Mouse (Mus musculus) forebrain, postnatal 0 days (tissue): ENCODE measurements around the gene Abca3. TPM values are rescaled to one million over a fixed set of nuclear protein-coding genes. Genes with fewer than 3 reads are reported as not detected.
"Not testable (repeated sequence)": the region's sequence is repeated elsewhere in the genome, so short reads cannot be mapped to it uniquely, and the experiment has no call there.

Source experiments
- ATAC-seq: fragments of 200-750 bp; cut with Nextera tagmentation; 2 replicates; pipeline ENCODE4 v1.8.0; 2017; ENCODE audit warnings: mild to moderate bottlenecking, moderate library complexity
- DNase-seq: peaks from one replicate; pipeline ENCODE4 v3.0.0-alpha.2; 2015
- H3K27ac ChIP-seq: fragments of 300-500 bp; sonication (generic); 2 replicates; pipeline ENCODE4 v1.5.1; 2014; ENCODE audit warnings: low read depth, mild to moderate bottlenecking, antibody characterized with exemption, low read length, moderate library complexity, mixed read lengths
- H3K27me3 ChIP-seq: fragments of 300-500 bp; sonication (generic); 2 replicates; pipeline ENCODE4 v1.6.1; 2014; ENCODE audit warnings: mild to moderate bottlenecking, low read length, mixed read lengths; ENCODE audit not compliant: insufficient read depth
- H3K36me3 ChIP-seq: fragments of 300-500 bp; sonication (generic); 2 replicates; pipeline ENCODE4 v1.6.1; 2014; ENCODE audit warnings: mild to moderate bottlenecking, moderate library complexity; ENCODE audit not compliant: insufficient read depth
- H3K4me1 ChIP-seq: fragments of 300-500 bp; sonication (generic); 2 replicates; pipeline ENCODE4 v1.6.1; 2014; ENCODE audit warnings: antibody characterized with exemption; ENCODE audit not compliant: insufficient read depth
- H3K4me2 ChIP-seq: fragments of 300-500 bp; sonication (generic); 2 replicates; pipeline ENCODE4 v1.6.1; 2014; ENCODE audit warnings: low read depth, mild to moderate bottlenecking, moderate library complexity
- H3K4me3 ChIP-seq: fragments of 300-500 bp; sonication (generic); 2 replicates; pipeline ENCODE4 v1.5.1; 2014; ENCODE audit warnings: low read depth, low read length, mixed read lengths
- H3K9ac ChIP-seq: fragments of 300-500 bp; sonication (generic); 2 replicates; pipeline ENCODE4 v1.6.1; 2014; ENCODE audit warnings: mild to moderate bottlenecking
- H3K9me3 ChIP-seq: fragments of 300-500 bp; sonication (generic); 2 replicates; pipeline ENCODE4 v1.6.1; 2016; ENCODE audit warnings: low read length
- CTCF ChIP-seq: sonication (generic); IDR thresholded peaks from 2 replicates; pipeline ENCODE4 v1.5.1; 2016; ENCODE audit warnings: antibody characterized with exemption, control low read depth, low read depth
- WGBS: fragments of 180-500 bp; shearing (Covaris S2); extraction: QIAGEN DNeasy Blood & Tissue Kit; methylation state at CpG from one replicate; pipeline ENCODE4 v1.1.7; 2014; 5-methylcytosine and 5-hydroxymethylcytosine counted together
- microRNA-seq, 2 experiments: library from miRNA; unstranded; fragments of <30 nt; microRNA quantifications; one replicate each; pipeline ENCODE4; 2016
- polyA plus RNA-seq: library from polyadenylated mRNA; unstranded; fragments of >200 nt; fragmentation: Nextera tagmentation; extraction: Ambion mirVana; gene quantifications from 2 replicates; pipeline ENCODE4 v1.2.1, GENCODE M21; 2015
- total RNA-seq: library from RNA; depleted of rRNA; stranded (reverse); fragments of >200 nt; gene quantifications from 2 replicates; pipeline ENCODE4 v1.2.3, GENCODE M21; 2014; rRNA removed

Gene Abca3
- total and polyA plus RNA-seq, 2 experiments from 2014 or later = 22.9 to 71.2 TPM

- 92% methylated on average over 6 of the region's 6 CpGs for WGBS
- H3K27ac ChIP-seq = no peak overlapping the region
- no peak overlapping the region for H3K9ac ChIP-seq
- H3K36me3 ChIP-seq = peaks cover 47% of the 10 kb centered on the region
- no peaks in the 10 kb centered on the region for H3K9me3 ChIP-seq
- DNase-seq = no peak
- H3K4me1 ChIP-seq = peaks cover 10% of the 10 kb centered on the region; the same call in 1 of the 2 replicates
- H3K27me3 ChIP-seq = no peaks in the 10 kb centered on the region
- TF ChIP-seq CTCF = no peak
- no peak overlapping the region for H3K4me2 ChIP-seq
- no peak overlapping the region for H3K4me3 ChIP-seq
- no peak for ATAC-seq
Observed at GRCm38 (mm10) chr17:24451220-24451619, 99.5 kb downstream of the Abca3 start.

DNA sequence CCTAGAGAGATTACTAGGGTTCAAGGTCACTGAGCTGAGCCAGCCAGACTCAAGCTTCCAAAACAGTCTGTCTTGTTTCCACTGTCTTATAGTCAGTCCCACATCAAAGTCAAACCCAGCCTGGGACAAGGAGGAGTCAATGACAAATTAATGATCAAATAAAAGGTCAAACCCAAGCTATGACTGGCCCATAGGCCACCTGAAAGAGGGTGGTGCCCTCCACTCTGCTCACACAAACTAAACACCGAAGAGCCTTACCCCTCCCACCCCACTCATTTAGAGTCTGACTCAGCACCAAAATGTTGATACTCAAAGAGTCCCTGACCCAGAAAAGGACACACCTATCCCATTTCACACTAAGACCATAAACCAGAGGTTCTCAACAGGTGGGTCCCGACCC is 101.6 kb downstream of the Abca3 start:
- 92% methylated on average over 2 of the region's 2 CpGs for WGBS
- H3K4me3 ChIP-seq = no peak overlapping the region
- DNase-seq (no peak), ATAC-seq (no peak)
- peaks cover 27% of the 10 kb centered on the region for H3K36me3 ChIP-seq
- H3K4me1 ChIP-seq = peaks cover 10% of the 10 kb centered on the region; the same call in 1 of the 2 replicates
- H3K27ac ChIP-seq = no peak overlapping the region
- H3K27me3 ChIP-seq = no peaks in the 10 kb centered on the region
- H3K9me3 ChIP-seq = no peaks in the 10 kb centered on the region
- TF ChIP-seq CTCF = no peak
- no peak overlapping the region for H3K9ac ChIP-seq
- no peak overlapping the region for H3K4me2 ChIP-seq

DNA sequence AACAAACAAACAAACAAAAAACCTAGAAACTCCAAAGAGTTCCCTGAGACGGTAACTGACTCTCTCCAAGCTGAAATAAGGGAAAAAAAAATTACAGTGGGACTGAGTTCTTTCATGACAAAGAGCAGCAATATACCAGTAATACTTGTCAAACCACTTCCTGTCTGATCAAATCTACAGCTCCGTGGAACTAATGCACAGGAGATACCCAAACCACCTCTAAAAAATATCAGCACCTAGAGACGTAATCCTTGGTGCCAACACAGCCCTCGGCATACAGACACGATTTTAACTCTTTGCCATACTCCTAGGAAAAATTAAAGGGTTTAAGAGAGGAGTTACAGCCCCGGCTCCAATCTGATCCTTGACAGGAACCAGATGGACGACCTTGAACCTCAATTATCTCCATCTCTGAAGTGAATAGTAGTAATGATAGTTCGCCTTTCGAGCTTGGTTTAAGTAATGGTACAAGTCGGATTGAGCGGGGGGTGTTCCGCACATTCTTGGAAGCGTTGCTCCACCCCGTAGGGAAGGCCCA is 102.5 kb downstream of the Abca3 start:
- no peaks in the 10 kb centered on the region for H3K27me3 ChIP-seq
- 7% methylated on average over 14 of the region's 14 CpGs for WGBS
- ATAC-seq (no peak), DNase-seq (peak; percentile 16)
- H3K36me3 ChIP-seq = peaks cover 18% of the 10 kb centered on the region
- H3K4me1 ChIP-seq = peaks cover 10% of the 10 kb centered on the region; the same call in 1 of the 2 replicates
- TF ChIP-seq CTCF = no peak
- H3K9ac ChIP-seq = peak overlapping the region; percentile 94
- peak overlapping the region; percentile 83 for H3K4me2 ChIP-seq
- no peaks in the 10 kb centered on the region for H3K9me3 ChIP-seq
- peak overlapping the region; percentile 93 for H3K27ac ChIP-seq
- H3K4me3 ChIP-seq = peak overlapping the region; percentile 81

- H3K4me3 ChIP-seq = peak overlapping the region; percentile 81
- peaks cover 10% of the 10 kb centered on the region; the same call in 1 of the 2 replicates for H3K4me1 ChIP-seq
- H3K36me3 ChIP-seq = peaks cover 11% of the 10 kb centered on the region; the same call in 1 of the 2 replicates
- peak; percentile 97 for ATAC-seq
- TF ChIP-seq CTCF = peak; percentile 29
- peak overlapping the region; percentile 94 for H3K9ac ChIP-seq
- peak; percentile 99 for DNase-seq
- H3K4me2 ChIP-seq = peak overlapping the region; percentile 83
- H3K27ac ChIP-seq = peak overlapping the region; percentile 93
- 3% methylated on average over 67 of the region's 67 CpGs for WGBS
- H3K9me3 ChIP-seq = no peaks in the 10 kb centered on the region
- no peaks in the 10 kb centered on the region for H3K27me3 ChIP-seq
Observed at GRCm38 (mm10) chr17:24454756-24455522, 103.2 kb downstream of the Abca3 start.

DNA sequence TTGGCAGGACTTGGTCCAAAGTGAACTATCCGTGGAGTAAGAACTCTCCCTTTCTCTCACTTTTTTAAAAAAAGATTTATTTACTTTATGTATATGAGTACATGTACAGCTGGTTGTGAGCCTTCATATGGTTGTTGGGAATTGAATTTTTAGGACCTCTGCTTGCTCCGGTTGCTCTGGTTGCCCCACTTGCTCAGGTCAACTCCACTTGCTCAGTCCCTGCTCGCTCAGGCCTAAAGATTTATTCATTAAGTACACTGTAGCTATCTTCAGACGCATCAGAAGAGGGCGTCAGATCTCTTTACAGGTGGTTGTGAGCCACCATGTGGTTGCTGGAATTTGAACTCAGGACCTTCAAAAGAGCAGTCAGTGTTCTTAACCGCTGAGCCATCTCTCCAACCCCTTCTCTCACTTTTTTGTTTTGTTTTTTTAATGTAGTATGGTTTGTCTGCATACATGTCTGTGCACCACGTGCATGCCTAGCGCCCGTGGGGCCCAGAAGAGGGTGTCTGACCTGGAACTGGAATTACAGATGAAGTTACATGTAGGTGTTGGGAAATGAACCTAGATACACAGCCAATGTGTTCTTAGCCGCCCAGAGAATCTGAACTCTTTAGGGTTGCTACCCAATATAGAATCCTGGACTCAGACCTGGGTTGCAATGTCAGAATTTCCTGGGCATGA is 103.9 kb downstream of the Abca3 start:
- 48% methylated on average over 10 of the region's 10 CpGs for WGBS
- Histone ChIP-seq H3K4me3 (peak overlapping the region; percentile 81), H3K4me2 (peak overlapping the region; percentile 83)
- not testable (repeated sequence) for H3K27ac ChIP-seq, H3K36me3 ChIP-seq, H3K4me1 ChIP-seq, DNase-seq, H3K9me3 ChIP-seq, ATAC-seq, H3K9ac ChIP-seq, H3K27me3 ChIP-seq

Small RNA genes within 50 kb of the gene (microRNA-seq; reads per million reads assigned to microRNA genes)
- 0 reads per million in 2 experiments for gene Gm24427

Other genes with a start within 250 kb of the Abca3 start
- 50.9 and 55.8 TPM in 2 replicates for gene Pdpk1, start 201.0 kb upstream of the Abca3 start, total RNA-seq
- 33.8 and 59.0 TPM in 2 replicates for gene Pdpk1, start 201.0 kb upstream of the Abca3 start, polyA plus RNA-seq
- 37.9 and 47.6 TPM in 2 replicates for gene Amdhd2, start 188.2 kb upstream of the Abca3 start, total RNA-seq
- 34.5 and 35.4 TPM in 2 replicates for gene Amdhd2, start 188.2 kb upstream of the Abca3 start, polyA plus RNA-seq
- gene Atp6v0c, start 182.2 kb upstream of the Abca3 start, total RNA-seq = 386 and 489 TPM in 2 replicates
- gene Atp6v0c, start 182.2 kb upstream of the Abca3 start, polyA plus RNA-seq = 1,891 and 2,006 TPM in 2 replicates
- gene Tbc1d24, start 146.4 kb upstream of the Abca3 start, total RNA-seq = 94.5 and 113 TPM in 2 replicates
- gene Tbc1d24, start 146.4 kb upstream of the Abca3 start, polyA plus RNA-seq = 15.7 and 23.5 TPM in 2 replicates
- 18.3 and 19.6 TPM in 2 replicates for gene Ntn3, start 142.4 kb upstream of the Abca3 start, total RNA-seq
- gene Ntn3, start 142.4 kb upstream of the Abca3 start, polyA plus RNA-seq = 2.9 and 4.0 TPM in 2 replicates
- gene Tedc2, start 131.1 kb upstream of the Abca3 start, total RNA-seq = 19.7 and 20.1 TPM in 2 replicates
- gene Tedc2, start 131.1 kb upstream of the Abca3 start, polyA plus RNA-seq = 9.6 and 10.0 TPM in 2 replicates
- 6.2 and 7.4 TPM in 2 replicates for gene Ccnf, start 100.5 kb upstream of the Abca3 start, total RNA-seq
- gene Ccnf, start 100.5 kb upstream of the Abca3 start, polyA plus RNA-seq = 4.1 and 6.9 TPM in 2 replicates
- gene Abca17, start 882 bp upstream of the Abca3 start, total RNA-seq = 0.38 and 0.62 TPM in 2 replicates
- 0.70 and 0.86 TPM in 2 replicates for gene Abca17, start 882 bp upstream of the Abca3 start, polyA plus RNA-seq
- gene Rnps1, start 62.6 kb downstream of the Abca3 start, total RNA-seq = 289 and 291 TPM in 2 replicates
- 361 and 363 TPM in 2 replicates for gene Rnps1, start 62.6 kb downstream of the Abca3 start, polyA plus RNA-seq
- gene Eci1, start 74.7 kb downstream of the Abca3 start, total RNA-seq = 20.2 and 22.0 TPM in 2 replicates
- gene Eci1, start 74.7 kb downstream of the Abca3 start, polyA plus RNA-seq = 23.3 and 30.0 TPM in 2 replicates
- 4.7 and 6.2 TPM in 2 replicates for gene Dnase1l2, start 91.2 kb downstream of the Abca3 start, total RNA-seq
- gene Dnase1l2, start 91.2 kb downstream of the Abca3 start, polyA plus RNA-seq = 0.82 and 0.92 TPM in 2 replicates
- gene E4f1, start 118.4 kb downstream of the Abca3 start, total RNA-seq = 34.2 and 37.5 TPM in 2 replicates
- gene E4f1, start 118.4 kb downstream of the Abca3 start, polyA plus RNA-seq = 9.2 and 25.6 TPM in 2 replicates
- gene Pgp, start 118.4 kb downstream of the Abca3 start, total RNA-seq = 37.8 and 39.5 TPM in 2 replicates
- gene Pgp, start 118.4 kb downstream of the Abca3 start, polyA plus RNA-seq = 68.1 and 72.5 TPM in 2 replicates
- 1.2 and 2.0 TPM in 2 replicates for gene Bricd5, start 121.9 kb downstream of the Abca3 start, total RNA-seq
- gene Bricd5, start 121.9 kb downstream of the Abca3 start, polyA plus RNA-seq = 1.6 and 4.3 TPM in 2 replicates
- 36.5 and 45.5 TPM in 2 replicates for gene Mlst8, start 127.1 kb downstream of the Abca3 start, total RNA-seq
- gene Mlst8, start 127.1 kb downstream of the Abca3 start, polyA plus RNA-seq = 23.9 and 28.2 TPM in 2 replicates
- 90.0 and 113 TPM in 2 replicates for gene Caskin1, start 136.7 kb downstream of the Abca3 start, total RNA-seq
- 14.9 and 25.3 TPM in 2 replicates for gene Caskin1, start 136.7 kb downstream of the Abca3 start, polyA plus RNA-seq
- gene Traf7, start 176.0 kb downstream of the Abca3 start, total RNA-seq = 145 and 168 TPM in 2 replicates
- 81.4 and 82.0 TPM in 2 replicates for gene Traf7, start 176.0 kb downstream of the Abca3 start, polyA plus RNA-seq
- gene Rab26, start 182.3 kb downstream of the Abca3 start, total RNA-seq = 5.0 and 7.1 TPM in 2 replicates
- gene Rab26, start 182.3 kb downstream of the Abca3 start, polyA plus RNA-seq = 10.1 and 12.4 TPM in 2 replicates
- 48.9 and 58.8 TPM in 2 replicates for gene Pkd1, start 197.9 kb downstream of the Abca3 start, total RNA-seq
- 4.9 and 8.9 TPM in 2 replicates for gene Pkd1, start 197.9 kb downstream of the Abca3 start, polyA plus RNA-seq